Mouse (Mus musculus) brain, embryonic 14.5 days (tissue): ENCODE data around the gene Slco3a1. TPM values are rescaled to one million over a fixed set of nuclear protein-coding genes. Genes with fewer than 3 reads are reported as not detected.

ENCODE experiments used
- DNase-seq: peaks from one replicate; pipeline ENCODE4 v3.0.0-alpha.2; 2011; ENCODE audit warnings: low read depth
- CTCF ChIP-seq: fragments of 200-500 bp; IDR thresholded peaks from 2 replicates; pipeline ENCODE4 v1.5.1; 2012; ENCODE audit warnings: inconsistent platforms, mild to moderate bottlenecking, moderate library complexity, borderline replicate concordance; ENCODE audit not compliant: insufficient read depth, insufficient read length; ENCODE audit errors: extremely low read depth
- POLR2A ChIP-seq: fragments of 200-500 bp; IDR thresholded peaks from 2 replicates; pipeline ENCODE4 v1.6.1; 2012; ENCODE audit warnings: mild to moderate bottlenecking, inconsistent platforms, borderline replicate concordance; ENCODE audit not compliant: poor library complexity, insufficient read depth, insufficient read length, severe bottlenecking; ENCODE audit errors: extremely low read depth
- polyA plus RNA-seq: library from polyadenylated mRNA; depleted of rRNA; stranded (reverse); fragments of >200 nt; gene quantifications from 2 replicates; pipeline ENCODE4 v1.2.3, GENCODE M21; 2012

Slco3a1 gene
- polyA plus RNA-seq, 1 experiment: 21.6 TPM

DNA sequence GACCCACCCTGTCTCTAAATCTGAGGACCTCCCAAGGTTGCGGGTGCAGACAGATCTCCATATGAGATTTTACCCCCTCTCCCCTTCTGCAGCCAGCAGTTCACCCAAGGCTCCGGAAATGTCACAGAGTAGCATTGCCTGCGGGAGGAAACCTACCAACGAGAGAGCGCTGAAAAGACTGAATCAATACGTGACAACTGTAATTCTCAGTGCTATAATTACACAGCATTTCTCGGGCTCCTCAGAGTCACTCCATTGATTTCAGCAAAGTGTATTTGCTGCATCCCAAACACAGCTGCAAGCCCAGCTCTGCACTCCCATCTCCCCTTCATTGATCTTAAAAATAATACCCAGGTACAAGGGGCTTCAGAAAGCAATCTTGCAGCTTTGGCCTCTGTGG, 82.8 kb downstream of the Slco3a1 start:
- TF ChIP-seq CTCF: no peak
- no peak for TF ChIP-seq POLR2A
- DNase-seq: peak; percentile 55

DNA sequence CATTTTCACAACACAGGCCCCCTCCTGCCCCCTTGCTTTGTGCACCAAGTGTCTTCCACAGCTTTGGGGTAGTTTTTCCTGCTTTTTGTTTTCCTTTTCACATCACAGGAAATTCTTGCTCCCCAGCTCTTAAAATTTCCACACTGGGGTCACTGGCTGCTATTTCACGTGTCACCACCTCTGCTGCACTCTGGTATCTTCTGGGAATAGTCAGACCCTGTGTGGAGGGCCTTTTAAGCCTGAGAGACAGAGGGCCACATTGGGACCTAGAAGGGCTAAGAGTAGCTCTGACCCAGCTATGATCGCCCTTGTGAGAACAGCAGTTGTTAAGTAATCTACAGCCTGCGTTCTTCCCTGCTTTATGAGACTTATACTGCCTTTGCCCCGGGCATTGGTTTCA, 87.7 kb downstream of the Slco3a1 start:
- no peak for DNase-seq
- no peak for TF ChIP-seq CTCF
- no peak for TF ChIP-seq POLR2A

DNA sequence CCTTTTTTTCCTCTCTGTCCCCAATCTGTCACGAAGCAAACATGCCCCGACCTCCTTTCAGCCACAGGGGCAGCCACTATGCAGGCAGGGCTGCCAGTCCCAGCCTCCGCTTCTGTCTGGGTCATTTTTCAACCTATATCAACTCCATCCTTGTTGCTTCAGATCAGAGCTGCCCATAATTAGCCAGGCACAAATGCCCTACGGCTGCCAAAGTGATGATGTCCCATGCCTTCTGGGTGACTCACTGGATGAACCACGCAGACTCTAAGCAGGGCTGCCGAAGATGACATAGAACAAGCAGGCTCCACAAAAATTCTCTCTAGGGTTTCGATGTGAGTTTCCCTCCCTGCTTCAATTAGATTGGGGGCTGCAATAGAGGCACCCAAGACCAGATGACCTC, 89.9 kb downstream of the Slco3a1 start:
- TF ChIP-seq CTCF (no peak), POLR2A (no peak)
- no peak for DNase-seq

DNA sequence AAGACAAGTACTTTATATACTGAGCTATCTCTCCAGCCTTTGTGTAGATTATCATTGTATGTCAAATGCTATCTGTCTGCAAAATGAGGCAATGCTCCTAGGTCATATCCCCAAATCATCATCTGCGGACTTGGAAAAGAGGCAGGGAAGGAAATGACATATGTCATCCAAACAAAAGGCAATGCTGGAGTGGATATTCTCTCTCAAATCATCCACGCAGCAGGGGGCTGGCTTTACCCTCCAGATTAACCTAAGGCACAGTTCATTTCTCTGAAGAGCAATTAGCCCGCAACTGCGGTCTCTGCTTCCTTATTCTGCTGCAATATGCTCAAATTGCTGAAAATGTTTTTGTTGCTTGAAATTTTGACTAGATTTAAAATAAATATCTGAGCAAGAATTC, 92.1 kb downstream of the Slco3a1 start:
- peak; percentile 54 for DNase-seq
- TF ChIP-seq CTCF: no peak
- TF ChIP-seq POLR2A: no peak

DNA sequence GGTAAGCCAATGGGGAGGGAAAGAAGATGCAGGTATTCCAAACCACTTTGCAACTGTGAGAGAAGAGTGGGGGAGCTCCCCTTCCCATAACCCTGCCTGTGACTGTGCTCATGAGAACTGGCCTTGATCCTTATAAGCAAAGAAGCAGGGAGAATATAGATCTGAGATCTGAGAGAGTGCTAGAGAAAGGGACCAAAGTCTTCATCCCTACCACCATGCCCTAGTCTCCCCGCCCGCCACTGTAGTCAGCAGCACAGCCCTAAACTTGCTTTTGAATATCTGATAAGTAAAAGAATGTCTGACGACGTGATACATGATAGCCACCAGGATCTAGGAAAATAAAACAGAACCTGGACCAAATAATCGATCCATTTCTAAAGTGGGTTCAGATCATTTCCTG, 92.8 kb downstream of the Slco3a1 start:
- no peak for DNase-seq
- TF ChIP-seq CTCF: no peak
- TF ChIP-seq POLR2A: no peak

DNA sequence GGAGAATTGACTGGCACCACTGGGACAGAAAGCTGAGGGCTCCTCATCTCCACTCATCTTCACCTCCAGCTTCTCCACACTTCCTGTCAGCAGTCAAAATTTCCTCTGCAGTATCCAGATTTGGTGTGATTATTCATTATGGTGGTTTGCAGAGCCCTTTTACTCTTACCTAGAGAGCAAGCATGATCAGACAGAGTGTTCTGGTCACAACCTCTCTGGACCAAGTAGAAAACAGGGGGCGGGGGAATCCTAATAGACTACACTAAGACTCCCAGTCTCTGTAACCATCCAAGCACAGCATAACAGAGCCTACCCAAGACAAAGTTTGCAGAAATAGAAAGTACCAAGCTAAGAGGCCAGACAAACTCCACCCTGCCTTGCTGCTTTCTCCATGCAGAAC, 93.4 kb downstream of the Slco3a1 start:
- no peak for DNase-seq
- TF ChIP-seq POLR2A (no peak), CTCF (no peak)

DNA sequence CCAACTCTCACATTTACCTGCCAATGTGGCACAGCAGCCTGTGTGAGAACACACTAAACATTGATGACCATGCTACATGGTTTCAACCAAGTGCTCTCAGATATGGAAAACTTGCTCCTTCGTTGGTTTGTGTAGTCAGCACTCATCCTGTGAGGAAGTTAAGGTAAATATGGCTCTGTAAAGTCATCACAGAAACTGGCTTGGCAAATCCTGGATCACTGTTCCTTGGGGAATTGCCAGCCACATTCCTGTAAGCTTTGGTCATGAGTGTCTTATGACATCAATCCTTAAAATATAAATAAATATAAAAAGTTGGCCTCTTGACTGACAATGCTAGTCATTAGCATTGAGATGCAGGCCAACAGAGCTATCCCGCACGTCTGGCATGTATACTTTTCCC, 94.8 kb downstream of the Slco3a1 start:
- DNase-seq: no peak
- TF ChIP-seq CTCF (no peak), POLR2A (no peak)

DNA sequence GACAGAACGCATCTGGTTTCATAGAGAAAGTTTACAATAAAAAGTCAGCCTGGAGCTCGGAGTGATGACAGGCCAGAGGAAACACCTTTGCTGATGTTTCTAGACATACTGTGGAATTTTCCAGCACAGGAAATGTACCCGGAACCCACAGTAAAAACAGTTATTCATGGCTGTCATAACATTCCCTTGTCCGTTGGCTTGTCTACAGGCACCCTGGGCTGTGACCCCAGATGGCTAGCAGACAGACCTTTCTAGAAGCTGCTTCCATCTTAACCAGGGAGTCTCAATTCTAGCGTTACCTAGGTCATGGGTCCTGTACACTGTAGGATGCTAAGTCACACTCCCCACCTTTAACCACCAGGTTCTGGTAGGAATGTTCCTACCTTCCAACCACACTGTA, 95.3 kb downstream of the Slco3a1 start:
- no peak for DNase-seq
- TF ChIP-seq CTCF (no peak), POLR2A (no peak)

DNA sequence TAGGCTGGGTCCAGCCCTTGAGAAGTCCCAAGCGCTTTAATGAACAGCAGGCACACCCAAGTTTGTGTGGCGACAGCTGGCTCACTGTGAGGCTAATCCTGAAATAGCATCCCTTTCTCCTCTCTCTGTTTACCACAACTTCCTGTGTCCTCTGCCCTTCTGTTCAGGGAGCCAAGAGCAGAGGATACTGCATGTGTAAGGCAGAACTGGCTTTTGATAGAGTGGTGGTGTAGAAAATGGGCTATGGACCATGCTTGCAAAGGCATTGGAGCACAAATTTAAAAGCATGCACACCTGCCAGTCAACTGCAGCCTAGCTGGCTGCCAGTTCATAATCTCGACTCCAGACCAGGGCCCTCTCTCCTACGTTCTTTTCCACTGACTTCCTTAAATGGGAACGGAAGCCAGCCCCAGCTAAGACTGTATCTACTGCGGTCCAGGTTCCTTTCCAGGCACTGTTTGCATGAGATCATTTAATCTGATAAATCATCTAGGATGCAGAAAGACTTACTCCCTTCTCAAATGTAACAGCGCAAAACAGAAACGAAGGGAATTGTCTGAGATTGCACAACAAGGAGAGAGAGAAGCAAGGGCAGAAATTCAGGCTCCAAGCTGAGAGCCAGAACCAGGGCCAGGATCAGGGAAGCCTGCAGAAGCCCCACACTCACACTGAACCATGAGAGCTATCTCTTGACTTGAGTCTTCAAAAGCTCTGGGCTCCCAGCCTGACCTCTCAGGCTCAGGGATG, 95.9 kb downstream of the Slco3a1 start:
- DNase-seq: no peak
- TF ChIP-seq POLR2A (no peak), CTCF (no peak)

DNA sequence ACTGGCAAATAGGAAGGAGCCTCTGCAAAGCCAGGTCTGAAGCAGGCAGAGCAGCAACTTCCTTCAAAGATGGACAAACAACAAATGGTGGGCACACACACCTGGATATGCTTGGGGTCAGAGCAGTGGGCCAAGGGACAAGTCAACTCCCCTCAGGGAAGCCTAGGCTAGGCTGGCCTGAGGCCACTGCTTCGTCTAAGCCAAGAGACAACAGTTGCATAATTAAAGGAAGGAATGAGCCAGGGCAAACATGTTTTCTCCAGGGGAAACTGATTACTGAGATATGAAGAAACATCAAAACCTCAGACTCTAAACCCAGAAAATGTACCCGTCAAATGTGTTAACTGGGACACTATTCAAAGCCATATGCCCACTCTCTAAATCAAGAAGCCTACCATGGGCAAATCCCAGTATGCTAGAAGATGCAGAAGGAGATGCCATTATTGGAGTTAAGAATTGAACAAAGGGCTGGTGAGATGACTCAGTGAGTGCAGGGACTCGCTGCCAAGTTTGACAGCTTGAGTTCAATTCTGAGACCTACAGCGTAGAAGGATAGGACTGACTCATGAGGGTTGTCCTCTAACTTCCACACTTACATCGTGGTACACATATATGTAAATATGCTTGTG, 97.1 kb downstream of the Slco3a1 start:
- no peak for TF ChIP-seq POLR2A
- TF ChIP-seq CTCF: no peak
- no peak for DNase-seq

DNA sequence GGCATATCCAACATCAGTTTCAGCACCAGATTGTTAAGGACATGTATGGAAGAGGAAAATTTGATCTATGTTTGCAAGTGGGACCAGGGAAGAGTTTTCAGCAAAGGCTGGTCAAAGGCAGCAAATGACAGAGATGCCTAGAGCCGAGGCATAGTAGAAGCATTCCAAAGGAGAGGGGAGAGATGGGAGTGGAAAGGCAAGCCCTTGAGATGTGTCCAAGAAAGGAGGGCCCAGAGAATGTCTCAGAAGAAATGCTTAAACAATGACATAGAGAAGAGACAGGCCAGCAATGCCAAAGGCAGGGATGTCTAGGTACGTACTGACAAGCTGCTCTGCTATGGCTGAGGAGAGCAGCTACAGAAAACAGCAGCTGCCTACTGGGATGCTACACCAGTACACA, 97.8 kb downstream of the Slco3a1 start:
- TF ChIP-seq POLR2A (no peak), CTCF (no peak)
- DNase-seq: no peak

DNA sequence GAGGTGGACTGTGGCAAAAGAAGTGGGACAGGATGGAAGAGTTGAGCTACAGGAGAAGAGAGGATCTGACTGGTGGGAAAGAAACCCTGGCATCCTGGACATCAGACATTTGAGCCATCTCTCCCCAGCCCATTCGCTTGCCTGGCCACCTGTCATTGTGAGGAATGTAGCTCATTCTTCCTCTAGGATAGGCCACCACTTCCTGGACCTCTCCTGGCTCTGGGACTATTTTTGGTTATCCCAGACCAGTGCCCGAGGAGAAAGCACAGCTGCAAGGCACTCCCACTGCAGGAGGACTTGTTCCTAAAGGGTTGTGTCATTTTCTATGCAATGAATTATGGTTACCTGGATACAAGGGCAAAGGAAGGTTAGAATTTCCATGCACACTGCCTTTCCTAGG, 103.5 kb downstream of the Slco3a1 start:
- DNase-seq: no peak

DNA sequence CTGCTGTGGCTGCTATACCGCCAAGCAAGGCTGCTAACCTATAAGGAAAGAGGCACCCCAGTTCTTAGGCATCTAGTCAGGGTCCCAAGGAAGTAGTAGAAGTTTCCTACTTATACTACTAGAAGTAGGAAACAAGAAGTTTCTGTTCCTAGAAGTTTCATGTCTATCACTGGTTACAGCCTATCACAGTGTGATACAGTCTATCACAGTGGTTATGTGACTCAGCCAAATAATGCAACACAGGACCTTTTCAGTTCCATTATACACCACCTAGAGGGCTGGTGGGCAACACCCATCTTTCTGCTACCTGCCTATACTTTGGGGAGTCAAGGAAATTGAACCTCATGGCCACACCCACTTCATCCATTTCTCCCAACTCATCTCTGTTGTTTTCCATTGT, 104.8 kb downstream of the Slco3a1 start:
- TF ChIP-seq POLR2A: no peak
- no peak for TF ChIP-seq CTCF
- DNase-seq: no peak

More for the DNA sequence above, 103.5 kb downstream of the Slco3a1 start:
- TF ChIP-seq POLR2A (no peak), CTCF (no peak)

DNA sequence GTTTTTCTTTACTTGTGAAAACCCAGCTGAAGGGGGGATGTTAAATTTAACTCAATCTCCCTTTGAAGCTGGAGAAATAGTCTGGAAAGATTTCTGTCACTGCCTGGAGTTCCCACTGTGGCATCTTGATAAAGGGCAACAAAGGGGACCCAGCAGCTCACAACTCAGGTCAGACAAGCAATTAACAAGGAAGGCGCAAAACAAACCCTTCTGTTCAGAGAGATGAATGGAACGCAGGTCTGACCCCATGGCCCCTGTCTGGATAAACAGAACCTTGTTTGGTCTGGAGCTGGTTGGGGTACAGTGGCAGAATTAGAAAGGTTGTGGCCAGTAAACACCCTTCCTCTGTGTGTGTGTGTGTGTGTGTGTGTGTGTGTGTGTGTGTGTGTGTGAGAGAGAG, 106.8 kb downstream of the Slco3a1 start:
- DNase-seq: peak; percentile 51
- TF ChIP-seq POLR2A (no peak), CTCF (no peak)

DNA sequence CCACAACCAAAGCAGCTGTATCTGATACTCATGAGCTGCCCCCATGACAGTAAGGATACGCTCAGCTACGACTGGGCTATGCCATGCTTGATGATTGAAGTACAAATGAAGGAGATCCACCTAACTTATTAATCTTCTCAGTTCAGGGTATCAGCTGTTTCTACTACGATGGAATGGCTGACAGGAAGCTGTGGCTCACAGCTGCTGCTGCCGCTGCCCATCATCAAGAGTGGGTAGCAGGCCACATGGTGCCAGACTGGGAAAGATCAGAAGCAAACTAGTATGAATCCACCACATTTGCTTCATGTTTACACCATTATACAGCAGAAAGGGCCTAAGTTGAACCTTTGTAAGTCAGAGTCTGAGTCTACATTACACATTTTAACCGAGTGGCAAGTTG, 109.4 kb downstream of the Slco3a1 start:
- no peak for DNase-seq
- TF ChIP-seq POLR2A (no peak), CTCF (no peak)

DNA sequence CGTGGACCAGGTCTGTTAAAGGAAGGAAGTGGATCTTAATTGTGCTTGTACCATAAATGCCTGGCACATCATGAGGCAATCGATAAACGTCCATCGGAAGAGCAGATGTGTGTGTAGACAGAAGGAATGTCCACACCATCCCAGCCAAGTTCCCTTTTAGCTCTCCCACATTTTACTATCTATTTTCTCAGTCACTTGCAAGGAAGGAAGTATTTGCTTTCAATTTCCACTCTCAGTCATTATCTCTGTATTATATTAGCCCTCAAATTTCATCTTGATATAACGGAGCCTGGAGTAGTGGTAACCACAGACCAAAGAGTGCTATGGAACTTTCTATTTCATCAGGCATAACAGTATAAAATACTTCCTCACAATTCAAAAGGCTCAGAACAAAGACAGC, 112.2 kb downstream of the Slco3a1 start:
- no peak for DNase-seq
- TF ChIP-seq CTCF (no peak), POLR2A (no peak)
